Mouse (Mus musculus) limb, embryonic 10.5 days (tissue): Measurements from ENCODE around the gene Prkg1. TPM values are rescaled to one million over a fixed set of nuclear protein-coding genes. Genes with fewer than 3 reads are reported as not detected.
"Not testable (repeated sequence)": the region's sequence is repeated elsewhere in the genome, so short reads cannot be mapped to it uniquely, and the experiment has no call there.

Experiments
- DNase-seq: peaks from one replicate; pipeline ENCODE4 v3.0.0-alpha.2; 2017; ENCODE audit warnings: low spot score
- H3K27ac ChIP-seq: fragments of 300-500 bp; sonication (generic); 2 replicates; pipeline ENCODE4 v1.5.1; 2016; ENCODE audit warnings: mild to moderate bottlenecking
- H3K27me3 ChIP-seq: fragments of 300-500 bp; sonication (generic); 2 replicates; pipeline ENCODE4 v1.6.1; 2016; ENCODE audit warnings: low read depth, mild to moderate bottlenecking; ENCODE audit not compliant: poor library complexity, severe bottlenecking
- H3K36me3 ChIP-seq: fragments of 300-500 bp; sonication (generic); 2 replicates; pipeline ENCODE4 v1.6.1; 2016; ENCODE audit warnings: mild to moderate bottlenecking, moderate library complexity
- H3K4me1 ChIP-seq: fragments of 300-500 bp; sonication (generic); 2 replicates; pipeline ENCODE4 v1.6.1; 2016
- H3K4me3 ChIP-seq: fragments of 300-500 bp; sonication (generic); 2 replicates; pipeline ENCODE4 v1.5.1; 2016; ENCODE audit warnings: mild to moderate bottlenecking, moderate library complexity
- H3K9me3 ChIP-seq: fragments of 300-500 bp; sonication (generic); replicated peaks from 2 replicates; pipeline ENCODE4 v1.6.1; 2016; ENCODE audit warnings: mild to moderate bottlenecking
- WGBS: fragments of 180-500 bp; shearing (Covaris S2); methylation state at CpG from one replicate; pipeline ENCODE4 v1.1.7; 2016; 5-methylcytosine and 5-hydroxymethylcytosine counted together
- polyA plus RNA-seq: library from polyadenylated mRNA; unstranded; fragments of >200 nt; fragmentation: Nextera tagmentation; extraction: Ambion mirVana; gene quantifications from 2 replicates; pipeline ENCODE4 v1.2.1, GENCODE M21; 2016

Prkg1 gene
- polyA plus RNA-seq, 1 experiment from 2014 or later, result 3.4 TPM

DNA sequence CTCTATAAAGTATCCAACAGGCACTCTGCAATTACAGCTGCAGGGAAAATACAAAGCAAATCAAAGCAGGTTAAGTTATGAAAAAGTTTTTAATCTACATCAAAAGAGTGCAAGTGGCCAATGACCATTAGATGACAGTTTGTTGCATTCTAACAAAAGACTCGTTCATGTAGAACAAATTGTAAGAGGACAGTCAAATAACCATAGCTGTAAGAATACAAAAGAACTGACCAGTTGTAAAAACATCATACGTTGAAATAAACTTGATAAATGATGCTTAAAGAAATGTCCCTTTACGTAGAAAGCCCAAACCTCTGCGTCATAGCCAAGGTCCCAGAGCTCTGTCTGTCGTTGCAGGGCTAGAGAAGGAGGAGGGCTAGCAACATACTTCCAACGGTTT lies 1200.3 kb downstream of the Prkg1 start:
- Histone ChIP-seq H3K9me3 (no peaks in the 10 kb centered on the region), H3K27me3 (no peaks in the 10 kb centered on the region), H3K27ac (no peak overlapping the region), H3K36me3 (no peaks in the 10 kb centered on the region), H3K4me3 (no peak overlapping the region), H3K4me1 (peaks cover 9% of the 10 kb centered on the region)
- DNase-seq, result no peak
- 84% methylated on average over 6 of the region's 6 CpGs for WGBS

DNA sequence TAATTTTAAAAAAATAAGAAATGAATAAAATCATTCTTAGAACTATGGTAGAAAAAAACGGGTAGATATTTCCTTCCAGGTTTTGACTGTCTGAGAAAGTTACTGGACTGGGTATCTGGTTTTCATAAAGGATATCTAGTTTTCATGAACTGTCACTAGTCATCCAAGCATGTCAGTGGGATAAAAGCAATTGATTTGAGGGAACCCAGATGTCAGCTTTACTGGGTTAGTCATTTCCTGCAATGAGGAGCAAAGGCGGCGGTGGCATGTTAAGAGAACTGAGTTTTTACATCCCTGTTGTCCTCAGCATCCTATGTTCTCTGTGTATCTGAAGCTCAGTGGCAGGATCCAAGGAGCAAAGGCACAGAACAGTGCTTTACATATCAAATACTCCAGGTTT lies 1201.0 kb downstream of the Prkg1 start:
- no peak overlapping the region for H3K4me3 ChIP-seq
- no peaks in the 10 kb centered on the region for H3K9me3 ChIP-seq
- no peaks in the 10 kb centered on the region for H3K27me3 ChIP-seq
- no peak overlapping the region for H3K27ac ChIP-seq
- no peaks in the 10 kb centered on the region for H3K36me3 ChIP-seq
- WGBS, result 67% methylated on average over 3 of the region's 3 CpGs
- DNase-seq, result no peak
- peaks cover 9% of the 10 kb centered on the region for H3K4me1 ChIP-seq

DNA sequence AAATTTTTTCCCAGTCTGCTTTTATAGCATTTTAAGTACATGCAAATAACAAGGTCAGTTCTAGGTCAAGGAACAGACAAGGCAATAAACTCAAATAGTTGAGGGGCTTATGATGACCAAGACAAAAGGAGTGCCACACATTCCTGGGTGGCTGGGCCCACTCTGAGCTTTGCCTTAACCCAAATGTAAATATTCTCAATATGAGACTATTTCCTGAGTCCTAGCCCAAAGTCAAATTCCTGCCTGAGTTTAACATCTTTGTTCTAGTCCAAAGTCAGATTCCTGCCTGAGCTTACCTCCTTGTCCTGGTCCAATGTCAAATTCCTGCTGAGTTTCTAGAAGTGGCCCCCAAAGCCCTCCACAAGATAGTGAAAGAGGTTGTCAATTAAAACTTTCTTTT lies 1206.8 kb downstream of the Prkg1 start:
- Histone ChIP-seq H3K9me3 (no peaks in the 10 kb centered on the region), H3K27me3 (0 out of 2 replicates have a peak, but pooled peaks cover 8% of the 10 kb centered on the region), H3K36me3 (no peaks in the 10 kb centered on the region), H3K4me3 (no peak overlapping the region), H3K4me1 (peaks cover 5% of the 10 kb centered on the region), H3K27ac (no peak overlapping the region)
- no peak for DNase-seq

DNA sequence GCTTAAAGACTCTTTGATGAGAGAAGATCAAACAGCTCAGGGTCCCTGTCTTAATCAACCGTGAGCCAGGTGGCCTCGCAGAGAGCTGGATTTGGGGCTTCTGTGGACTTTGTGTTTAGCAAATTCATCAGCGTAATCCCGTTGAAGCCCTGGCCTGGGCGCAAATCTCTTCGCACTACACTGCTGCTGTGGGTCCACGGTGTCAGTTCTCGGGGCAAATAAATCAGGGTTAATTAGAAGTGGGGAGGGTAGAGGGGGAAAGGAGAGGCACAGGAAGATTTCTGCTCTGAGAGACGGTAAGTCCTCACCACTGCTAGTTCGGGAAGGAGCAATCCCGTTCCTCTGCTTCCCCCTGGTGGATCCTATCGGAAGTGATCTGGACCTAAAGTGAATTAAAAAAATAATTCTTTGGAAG lies 1210.4 kb downstream of the Prkg1 start:
- H3K27me3 ChIP-seq, result peaks cover 32% of the 10 kb centered on the region
- no peaks in the 10 kb centered on the region for H3K36me3 ChIP-seq
- peak; percentile 76 for DNase-seq
- WGBS, result under 1% methylated on average over 12 of the region's 12 CpGs
- peak overlapping the region; percentile 43 for H3K4me3 ChIP-seq
- peaks cover 15% of the 10 kb centered on the region for H3K4me1 ChIP-seq
- H3K27ac ChIP-seq, result no peak overlapping the region; the same call in 1 of the 2 replicates
- no peaks in the 10 kb centered on the region for H3K9me3 ChIP-seq

DNA sequence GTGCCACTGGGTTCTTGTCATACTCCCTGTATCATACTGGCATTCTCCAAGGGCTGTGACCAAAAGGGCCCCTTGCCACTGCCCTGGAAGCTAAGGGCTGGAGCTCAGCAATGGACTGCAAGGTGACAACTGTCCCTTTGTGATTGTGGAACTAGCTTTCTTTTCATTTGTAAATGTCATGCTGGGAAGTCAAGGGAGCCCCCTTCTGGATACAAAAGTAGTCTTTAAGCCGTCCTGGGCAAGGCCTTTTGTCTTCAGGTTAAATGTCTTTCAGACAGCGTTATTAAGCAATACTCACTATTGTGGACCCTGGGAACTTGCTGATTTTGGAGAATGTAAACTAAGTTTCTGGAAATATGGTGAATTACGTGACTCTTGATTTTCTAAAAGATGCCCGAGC lies 1211.1 kb downstream of the Prkg1 start:
- Histone ChIP-seq H3K36me3 (no peaks in the 10 kb centered on the region), H3K27ac (no peak overlapping the region), H3K9me3 (no peaks in the 10 kb centered on the region), H3K4me3 (no peak overlapping the region), H3K4me1 (peaks cover 23% of the 10 kb centered on the region), H3K27me3 (peaks cover 38% of the 10 kb centered on the region)
- DNase-seq, result no peak
- 13% methylated on average over 4 of the region's 4 CpGs for WGBS

DNA sequence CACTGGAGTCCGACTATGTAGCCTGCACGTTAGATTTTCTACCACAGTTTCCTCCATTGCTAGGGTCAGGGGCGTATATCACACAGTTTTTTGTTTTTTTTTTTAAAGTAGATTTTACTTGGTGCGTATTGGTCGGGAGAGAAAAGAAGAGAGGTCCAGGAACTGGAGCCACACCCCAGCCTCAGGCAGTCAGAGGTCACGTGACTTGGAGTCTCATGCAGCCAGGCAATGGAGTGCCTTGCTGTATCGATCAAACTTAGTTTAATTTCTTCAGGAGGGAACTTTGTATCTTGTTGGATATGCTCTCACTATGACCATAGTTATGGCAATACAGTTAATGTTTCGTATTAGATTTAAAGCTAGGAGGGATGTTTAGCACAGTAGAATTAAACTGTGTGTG lies 1212.6 kb downstream of the Prkg1 start:
- Histone ChIP-seq H3K27me3 (peaks cover 53% of the 10 kb centered on the region), H3K36me3 (no peaks in the 10 kb centered on the region), H3K4me3 (no peak overlapping the region), H3K4me1 (peaks cover 34% of the 10 kb centered on the region), H3K9me3 (no peaks in the 10 kb centered on the region), H3K27ac (no peak overlapping the region)
- WGBS, result 71% methylated on average over 8 of the region's 8 CpGs
- DNase-seq, result no peak

DNA sequence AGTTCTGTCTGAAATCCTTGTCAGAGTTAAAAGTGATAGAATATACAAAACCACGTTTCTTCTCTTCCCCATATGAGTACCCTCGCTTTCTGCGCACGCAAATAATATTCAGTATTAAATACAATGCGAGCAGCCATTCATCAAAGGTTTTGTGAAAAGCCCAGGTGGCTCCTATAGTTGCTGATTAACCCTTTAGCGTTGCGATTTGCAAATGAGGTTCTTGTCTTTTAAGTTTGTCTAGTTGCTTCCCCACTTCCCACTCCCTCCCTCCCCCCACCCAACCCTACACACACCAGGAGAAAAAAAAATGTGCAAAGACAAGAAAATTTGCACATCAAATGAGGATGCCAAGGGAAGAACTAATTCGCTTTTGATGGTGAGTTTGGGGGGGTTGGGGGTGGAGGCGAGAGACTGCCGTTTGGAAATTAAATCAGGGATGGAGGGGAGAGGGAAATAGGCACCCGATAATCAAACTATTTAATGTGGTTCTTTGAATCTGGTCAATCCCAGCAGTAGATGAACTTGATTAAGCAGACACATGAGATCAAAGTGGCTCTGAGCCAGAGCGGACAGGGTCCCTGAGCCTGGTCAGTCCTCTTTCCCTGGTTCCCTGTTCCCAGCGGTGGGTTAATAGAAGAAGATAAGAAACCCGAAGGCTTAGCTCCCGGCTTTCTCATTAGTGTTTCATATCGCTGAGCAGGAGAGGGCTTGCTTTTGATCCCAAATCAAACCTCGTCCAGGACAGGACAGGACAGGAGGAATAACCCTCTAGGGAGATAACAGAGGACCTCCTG lies 1214.8 kb downstream of the Prkg1 start:
- no peaks in the 10 kb centered on the region for H3K9me3 ChIP-seq
- no peaks in the 10 kb centered on the region for H3K36me3 ChIP-seq
- under 1% methylated on average over 17 of the region's 17 CpGs for WGBS
- DNase-seq, result no peak
- peak overlapping the region; percentile 51 for H3K4me3 ChIP-seq
- H3K4me1 ChIP-seq, result peaks cover 35% of the 10 kb centered on the region
- H3K27ac ChIP-seq, result peak overlapping the region; percentile 69; the same call in 1 of the 2 replicates
- peaks cover 74% of the 10 kb centered on the region for H3K27me3 ChIP-seq

DNA sequence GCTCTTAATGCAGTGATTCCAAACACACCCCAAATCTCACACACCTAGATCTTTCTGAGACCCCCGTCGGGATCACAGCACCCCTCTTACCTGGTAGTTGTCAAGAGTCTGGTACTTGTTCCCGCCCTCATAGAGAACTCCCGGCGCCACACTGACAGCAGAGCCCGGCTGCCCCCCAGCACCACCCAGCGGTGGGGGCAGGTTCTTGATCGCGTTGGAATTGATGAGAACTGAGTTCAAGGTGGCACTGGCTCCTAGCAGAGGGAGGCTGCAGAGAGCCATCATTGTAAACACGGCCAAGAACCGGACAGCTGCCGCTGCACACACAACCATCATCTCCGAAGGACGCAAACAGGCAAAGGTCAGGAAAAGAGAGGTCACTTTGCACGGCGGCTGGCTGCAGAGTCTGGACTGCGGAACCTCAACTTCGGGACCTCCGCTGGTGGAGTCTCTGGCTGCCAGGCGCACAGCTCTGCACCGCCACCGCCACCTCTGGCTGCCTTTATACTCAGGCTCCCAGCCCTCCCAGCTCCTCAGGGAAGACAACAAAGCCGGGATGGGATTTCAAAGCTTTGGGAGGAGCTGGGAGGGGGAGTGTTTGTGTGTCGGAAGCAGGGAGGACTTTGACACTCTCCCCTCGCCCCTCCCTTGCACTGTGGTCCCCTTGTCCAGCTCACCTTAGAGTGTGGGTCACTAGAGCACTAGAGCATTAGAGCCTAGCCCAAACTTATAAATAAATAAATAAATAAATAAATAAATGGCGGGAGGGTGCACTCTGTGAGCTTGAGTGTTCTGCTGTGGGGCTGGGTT lies 1215.6 kb downstream of the Prkg1 start, which contains the start of gene Dkk1:
TSS of gene Dkk1 (minus strand) at position 622 of the 810 bp plus-strand sequence.
- no peaks in the 10 kb centered on the region for H3K36me3 ChIP-seq
- H3K4me1 ChIP-seq, result peaks cover 32% of the 10 kb centered on the region
- H3K9me3 ChIP-seq, result no peaks in the 10 kb centered on the region
- peak; percentile 80 for DNase-seq
- peak within 1 kb of the TSS; percentile 51 for H3K4me3 ChIP-seq
- H3K27me3 ChIP-seq, result peaks cover 74% of the 10 kb centered on the region
- H3K27ac ChIP-seq, result peak within 1 kb of the TSS; percentile 69
- WGBS, result under 1% methylated on average over 26 of the region's 26 CpGs

DNA sequence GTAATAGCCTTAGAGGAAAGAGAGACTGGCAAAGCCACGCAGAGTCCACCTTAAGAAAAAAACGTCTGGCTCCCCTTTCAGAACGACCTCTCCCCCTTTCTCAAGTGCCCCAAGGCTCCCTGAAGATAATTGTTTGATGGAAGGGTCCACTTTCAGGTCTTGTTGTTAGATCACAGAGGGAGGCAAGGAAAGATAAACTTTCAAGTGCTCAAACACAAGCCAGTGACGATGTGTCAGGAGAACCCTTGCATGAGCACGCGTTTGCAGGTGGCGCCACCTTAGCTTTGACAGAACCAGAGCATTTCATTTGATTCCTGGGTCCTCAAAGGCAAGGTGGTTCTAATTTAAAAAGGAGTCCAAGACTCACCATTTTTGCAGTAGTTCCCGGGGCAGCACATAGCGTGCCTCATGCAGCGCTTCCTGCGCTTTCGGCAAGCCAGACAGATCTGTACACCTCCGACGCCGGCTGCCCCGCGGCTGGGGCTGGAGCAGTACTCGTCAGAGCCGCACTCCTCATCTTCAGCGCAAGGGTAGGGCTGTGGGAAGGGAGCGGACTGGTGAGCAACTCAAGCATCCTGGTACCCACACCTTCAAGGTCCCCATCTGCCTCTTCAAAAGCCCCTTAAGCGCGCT lies 1216.3 kb downstream of the Prkg1 start:
- Histone ChIP-seq H3K4me1 (peaks cover 30% of the 10 kb centered on the region), H3K4me3 (peak overlapping the region; percentile 51), H3K27ac (peak overlapping the region; percentile 69), H3K36me3 (no peaks in the 10 kb centered on the region), H3K27me3 (peaks cover 71% of the 10 kb centered on the region), H3K9me3 (no peaks in the 10 kb centered on the region)
- peak; percentile 68 for DNase-seq
- under 1% methylated on average over 23 of the region's 23 CpGs for WGBS

DNA sequence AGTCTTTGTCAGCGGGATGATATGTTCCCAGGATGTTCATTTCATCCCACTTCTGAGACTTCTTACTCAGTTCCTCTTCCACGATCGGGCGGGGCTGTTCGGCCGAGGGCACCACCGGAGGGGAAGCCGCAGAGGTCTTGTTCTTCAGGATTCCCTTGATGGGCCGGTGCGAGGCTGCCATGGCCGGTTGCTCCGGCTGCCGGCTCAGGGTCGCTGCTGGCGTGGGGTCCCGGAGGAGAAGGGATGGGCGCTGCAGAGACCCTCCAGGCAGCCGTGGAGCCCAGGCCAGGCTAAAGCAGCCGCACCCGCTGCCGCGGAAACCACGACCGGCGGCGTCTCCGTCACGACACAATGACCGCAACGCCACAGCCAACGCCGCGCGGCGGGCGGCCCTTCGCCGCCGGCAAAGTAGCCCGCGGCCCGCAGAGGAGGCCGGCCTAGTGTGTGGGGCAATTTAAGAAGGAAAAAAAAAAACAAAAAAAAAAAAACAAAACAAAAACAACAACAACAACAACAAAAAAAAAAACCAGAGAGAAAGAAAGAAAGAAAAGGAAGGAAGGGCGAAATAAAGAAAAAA lies 1225.4 kb downstream of the Prkg1 start:
- 2% methylated on average over 44 of the region's 44 CpGs for WGBS
- not testable (repeated sequence) for H3K9me3 ChIP-seq, H3K4me1 ChIP-seq, H3K36me3 ChIP-seq
- peaks cover 33% of the 10 kb centered on the region for H3K27me3 ChIP-seq
- DNase-seq, result peak; percentile 51
- H3K27ac ChIP-seq, result peak overlapping the region; percentile 72
- H3K4me3 ChIP-seq, result peak overlapping the region; percentile 51

DNA sequence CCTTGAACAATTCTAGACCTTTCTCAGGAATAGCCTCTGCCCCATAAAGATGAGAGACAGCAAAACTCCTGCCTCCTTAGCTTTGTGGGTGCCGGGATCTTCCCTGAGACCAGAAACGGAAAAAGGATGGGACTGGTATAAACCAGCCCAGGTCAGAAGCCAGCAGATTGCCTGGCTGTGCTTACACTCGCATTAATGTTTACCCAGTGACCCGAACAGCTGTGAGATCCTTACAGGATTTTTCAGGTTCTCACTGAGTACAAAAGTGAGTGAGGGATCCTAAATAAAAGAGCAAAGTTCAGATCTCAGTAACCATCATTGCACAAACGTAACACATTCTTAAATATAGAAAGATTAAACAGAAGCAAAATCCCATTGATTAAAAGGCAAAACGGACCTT lies 1248.1 kb downstream of the Prkg1 start:
- Histone ChIP-seq H3K9me3 (no peaks in the 10 kb centered on the region), H3K4me1 (peaks cover 4% of the 10 kb centered on the region; the same call in 1 of the 2 replicates), H3K4me3 (no peak overlapping the region), H3K27ac (no peak overlapping the region), H3K36me3 (no peaks in the 10 kb centered on the region), H3K27me3 (no peaks in the 10 kb centered on the region)
- 72% methylated on average over 6 of the region's 6 CpGs for WGBS
- no peak for DNase-seq
